Mouse (Mus musculus) MEL (cell line): ENCODE data around the gene Gm10037.

ENCODE experiments used
- CTCF ChIP-seq, 3 experiments: IDR thresholded peaks in 2 of 3; conservative IDR thresholded peaks in 1 of 3; 2 replicates each; pipeline ENCODE4 v1.5.1; 2011 to 2012; ENCODE audit warnings: low read length in 3 of 3, low read depth in 2 of 3, mild to moderate bottlenecking in 2 of 3, improper control_type of control experiment in 1 of 3, inconsistent platforms in 1 of 3, mixed read lengths in 1 of 3, moderate library complexity in 1 of 3; ENCODE audit not compliant: control insufficient read depth in 1 of 3, insufficient read depth in 1 of 3, poor library complexity in 1 of 3, severe bottlenecking in 1 of 3
- E2F4 ChIP-seq: IDR thresholded peaks from 2 replicates; pipeline ENCODE4 v1.6.1; 2011; ENCODE audit warnings: low read depth, low read length, improper control_type of control experiment, borderline replicate concordance
- ELF1 ChIP-seq: IDR thresholded peaks from 2 replicates; pipeline ENCODE4 v1.6.1; 2014; ENCODE audit warnings: low read depth, mild to moderate bottlenecking, inconsistent platforms, low read length, improper control_type of control experiment, moderate library complexity
- EP300 ChIP-seq, 2 experiments: IDR thresholded peaks; 2 replicates each; pipeline ENCODE4 v1.6.1; 2011; ENCODE audit warnings: improper control_type of control experiment in 2 of 2, low read length in 2 of 2, low read depth in 1 of 2, mild to moderate bottlenecking in 1 of 2
- GABPA ChIP-seq: IDR thresholded peaks from 2 replicates; pipeline ENCODE4 v1.6.1; 2012; ENCODE audit warnings: low read depth, mild to moderate bottlenecking, inconsistent platforms, low read length, improper control_type of control experiment, moderate library complexity
- GATA1 ChIP-seq: IDR thresholded peaks from 2 replicates; pipeline ENCODE4 v1.6.1; 2011; ENCODE audit warnings: low read depth, low read length, improper control_type of control experiment
- NRF1 ChIP-seq: IDR thresholded peaks from 2 replicates; pipeline ENCODE4 v1.6.1; 2014; ENCODE audit warnings: low read depth, mild to moderate bottlenecking, inconsistent platforms, low read length, improper control_type of control experiment, moderate library complexity; ENCODE audit not compliant: poor library complexity, insufficient read depth, severe bottlenecking
- RAD21 ChIP-seq: IDR thresholded peaks from 2 replicates; pipeline ENCODE4 v1.6.1; 2011; ENCODE audit warnings: mild to moderate bottlenecking, low read depth, low read length, improper control_type of control experiment
- UBTF ChIP-seq: IDR thresholded peaks from 2 replicates; pipeline ENCODE4 v1.6.1; 2012; ENCODE audit warnings: low read depth, mild to moderate bottlenecking, inconsistent platforms, low read length, improper control_type of control experiment, moderate library complexity, borderline replicate concordance; ENCODE audit not compliant: insufficient read depth
- ZC3H11A ChIP-seq: IDR thresholded peaks from 2 replicates; pipeline ENCODE4 v1.6.1; 2012; ENCODE audit warnings: low read depth, mild to moderate bottlenecking, inconsistent platforms, low read length, improper control_type of control experiment
- ZMIZ1 ChIP-seq: IDR thresholded peaks from 2 replicates; pipeline ENCODE4 v1.6.1; 2012; ENCODE audit warnings: low read depth, mild to moderate bottlenecking, inconsistent platforms, low read length, improper control_type of control experiment, moderate library complexity
- ZNF384 ChIP-seq: IDR thresholded peaks from 2 replicates; pipeline ENCODE4 v1.6.1; 2012; ENCODE audit warnings: low read depth, mild to moderate bottlenecking, inconsistent platforms, low read length, improper control_type of control experiment

GRCm38 (mm10) chr13:67863026-67863425, 32.1 kb downstream of the Gm10037 start, which contains the start of gene BC048507:
- no peak for TF ChIP-seq CTCF (IDR thresholded peaks at IDR 0.05 in 2 of 3, conservative IDR thresholded peaks at IDR 0.05 in 1 of 3; ENCODE audit: control insufficient read depth in 1 of 3, insufficient read depth in 1 of 3, low read depth in 2 of 3, low read length in 3 of 3, poor library complexity in 1 of 3, severe bottlenecking in 1 of 3)
- no peak for TF ChIP-seq ZMIZ1
- TF ChIP-seq UBTF: no peak
- TF ChIP-seq RAD21: no peak
- TF ChIP-seq E2F4: no peak
- TF ChIP-seq NRF1: no peak
- no peak for TF ChIP-seq EP300 (IDR thresholded peaks at IDR 0.05; ENCODE audit: low read depth in 1 of 2, low read length in 2 of 2)
- TF ChIP-seq ELF1: no peak
- no peak for TF ChIP-seq GABPA
- no peak for TF ChIP-seq ZNF384
- no peak for TF ChIP-seq ZC3H11A
- TF ChIP-seq GATA1: no peak
